Mouse (Mus musculus) adrenal gland, adult 18-20 months (tissue): ENCODE results near the gene Prss45. TPM values are rescaled to one million over a fixed set of nuclear protein-coding genes. Genes with fewer than 3 reads are reported as not detected.

Source experiments
- DNase-seq, 2 experiments: peaks; one replicate each; pipeline ENCODE4 v3.0.0; 2021 to 2022; ENCODE audit warnings: low spot score in 2 of 2
- total RNA-seq, 2 experiments: library from RNA; stranded (reverse); gene quantifications; 1 replicate in 1 of 2; 2 replicates in 1 of 2; pipeline ENCODE4 v1.2.3; 2021

The Prss45 gene
- total RNA-seq, 2 experiments from 2014 or later: not detected

- no peak for DNase-seq
These were observed 23.5 kb downstream of the Prss45 start, which contains the start of gene Prss50 for GRCm38 (mm10) chr9:110857781-110858472. TSS of gene Prss50 (plus strand) at chr9:110857967.

- DNase-seq: no peak
These were observed 24.1 kb downstream of the Prss45 start for GRCm38 (mm10) chr9:110858523-110858922.

GRCm38 (mm10) chr9:110858967-110859596 is 24.7 kb downstream of the Prss45 start:
- no peak for DNase-seq

- DNase-seq: peak; percentile 55 to 59
These were observed 36.6 kb downstream of the Prss45 start for GRCm38 (mm10) chr9:110871030-110871429.

- DNase-seq: no peak
These were observed 39.6 kb downstream of the Prss45 start for GRCm38 (mm10) chr9:110873681-110874659.

- no peak for DNase-seq
These were observed 40.3 kb downstream of the Prss45 start for GRCm38 (mm10) chr9:110874660-110875191.

- no peak for DNase-seq
These were observed 40.9 kb downstream of the Prss45 start for GRCm38 (mm10) chr9:110875288-110875695.

GRCm38 (mm10) chr9:110877353-110877752 is 43.0 kb downstream of the Prss45 start:
- DNase-seq: no peak

- DNase-seq: peak in 1 of 2 experiments; percentile 57
These were observed 43.5 kb downstream of the Prss45 start for GRCm38 (mm10) chr9:110877888-110878287.

GRCm38 (mm10) chr9:110879191-110879920 is 45.0 kb downstream of the Prss45 start, which contains the start of gene Als2cl:
TSS of gene Als2cl (plus strand) at chr9:110879870.
- no peak for DNase-seq

GRCm38 (mm10) chr9:110879998-110880561 is 45.7 kb downstream of the Prss45 start, which contains the start of gene Tmie:
TSS of gene Tmie (minus strand) at chr9:110880113.
- DNase-seq: peak; percentile 81 to 87

GRCm38 (mm10) chr9:110880772-110881171 is 46.4 kb downstream of the Prss45 start:
- peak in 1 of 2 experiments; percentile 34 for DNase-seq

- DNase-seq: no peak
These were observed 47.6 kb downstream of the Prss45 start for GRCm38 (mm10) chr9:110881953-110882352.

- no peak for DNase-seq
These were observed 53.3 kb downstream of the Prss45 start for GRCm38 (mm10) chr9:110887388-110888303.

- no peak for DNase-seq
These were observed 54.5 kb downstream of the Prss45 start for GRCm38 (mm10) chr9:110888935-110889334.

- DNase-seq: no peak
These were observed 55.8 kb downstream of the Prss45 start for GRCm38 (mm10) chr9:110890026-110890783.
